Mouse (Mus musculus) heart, postnatal 0 days (tissue): Measurements from ENCODE around the gene Eif4g3. TPM values are rescaled to one million over a fixed set of nuclear protein-coding genes. Genes with fewer than 3 reads are reported as not detected.

Source experiments
- ATAC-seq: fragments of 200-750 bp; cut with Nextera tagmentation; 2 replicates; pipeline ENCODE4 v1.8.0; 2017; ENCODE audit warnings: low read depth, moderate number of reproducible peaks, moderate library complexity; ENCODE audit not compliant: insufficient read depth
- DNase-seq: peaks from one replicate; pipeline ENCODE4 v3.0.0-alpha.2; 2016; ENCODE audit warnings: low spot score
- H3K27ac ChIP-seq: fragments of 300-500 bp; sonication (generic); 2 replicates; pipeline ENCODE4 v1.5.1; 2014; ENCODE audit warnings: low read depth, mild to moderate bottlenecking
- H3K27me3 ChIP-seq: fragments of 300-500 bp; sonication (generic); 2 replicates; pipeline ENCODE4 v1.6.1; 2014; ENCODE audit warnings: low read length, mixed read lengths; ENCODE audit not compliant: control insufficient read depth, insufficient read depth
- H3K36me3 ChIP-seq: fragments of 300-500 bp; sonication (generic); replicated peaks from 2 replicates; pipeline ENCODE4 v1.6.1; 2014; ENCODE audit warnings: low read length, mixed read lengths; ENCODE audit not compliant: control insufficient read depth, insufficient read depth
- H3K4me1 ChIP-seq: fragments of 300-500 bp; sonication (generic); 2 replicates; pipeline ENCODE4 v1.6.1; 2014; ENCODE audit warnings: antibody characterized with exemption; ENCODE audit not compliant: control insufficient read depth, insufficient read depth
- H3K4me2 ChIP-seq: fragments of 300-500 bp; sonication (generic); 2 replicates; pipeline ENCODE4 v1.6.1; 2014; ENCODE audit warnings: low read depth, mild to moderate bottlenecking, low read length, moderate library complexity
- H3K4me3 ChIP-seq: fragments of 300-500 bp; sonication (generic); 2 replicates; pipeline ENCODE4 v1.5.1; 2014; ENCODE audit warnings: low read depth, low read length
- H3K9ac ChIP-seq: fragments of 300-500 bp; sonication (generic); replicated peaks from 2 replicates; pipeline ENCODE4 v1.6.1; 2014; ENCODE audit warnings: low read depth, low read length, mixed read lengths
- H3K9me3 ChIP-seq: fragments of 300-500 bp; sonication (generic); replicated peaks from 2 replicates; pipeline ENCODE4 v1.6.1; 2016; ENCODE audit warnings: low read length; ENCODE audit not compliant: control insufficient read depth
- CTCF ChIP-seq: IDR thresholded peaks from 2 replicates; pipeline ENCODE4 v1.5.1; 2016; ENCODE audit warnings: antibody characterized with exemption, control low read depth, low read depth
- EP300 ChIP-seq: IDR thresholded peaks from 2 replicates; pipeline ENCODE4 v1.6.1; 2016; ENCODE audit warnings: antibody characterized with exemption, low read depth
- WGBS: fragments of 180-500 bp; shearing (Covaris S2); extraction: QIAGEN DNeasy Blood & Tissue Kit; methylation state at CpG from one replicate; pipeline ENCODE4 v1.1.7; 2014; 5-methylcytosine and 5-hydroxymethylcytosine counted together
- polyA plus RNA-seq: library from polyadenylated mRNA; unstranded; fragments of >200 nt; fragmentation: Nextera tagmentation; extraction: Ambion mirVana; gene quantifications from 2 replicates; pipeline ENCODE4 v1.2.1, GENCODE M21; 2015
- total RNA-seq: library from RNA; depleted of rRNA; stranded (reverse); fragments of >200 nt; gene quantifications from 2 replicates; pipeline ENCODE4 v1.2.3, GENCODE M21; 2014; ENCODE audit warnings: low replicate concordance

Eif4g3 gene
- total and polyA plus RNA-seq, 2 experiments from 2014 or later: 10.7 to 11.1 TPM

DNA sequence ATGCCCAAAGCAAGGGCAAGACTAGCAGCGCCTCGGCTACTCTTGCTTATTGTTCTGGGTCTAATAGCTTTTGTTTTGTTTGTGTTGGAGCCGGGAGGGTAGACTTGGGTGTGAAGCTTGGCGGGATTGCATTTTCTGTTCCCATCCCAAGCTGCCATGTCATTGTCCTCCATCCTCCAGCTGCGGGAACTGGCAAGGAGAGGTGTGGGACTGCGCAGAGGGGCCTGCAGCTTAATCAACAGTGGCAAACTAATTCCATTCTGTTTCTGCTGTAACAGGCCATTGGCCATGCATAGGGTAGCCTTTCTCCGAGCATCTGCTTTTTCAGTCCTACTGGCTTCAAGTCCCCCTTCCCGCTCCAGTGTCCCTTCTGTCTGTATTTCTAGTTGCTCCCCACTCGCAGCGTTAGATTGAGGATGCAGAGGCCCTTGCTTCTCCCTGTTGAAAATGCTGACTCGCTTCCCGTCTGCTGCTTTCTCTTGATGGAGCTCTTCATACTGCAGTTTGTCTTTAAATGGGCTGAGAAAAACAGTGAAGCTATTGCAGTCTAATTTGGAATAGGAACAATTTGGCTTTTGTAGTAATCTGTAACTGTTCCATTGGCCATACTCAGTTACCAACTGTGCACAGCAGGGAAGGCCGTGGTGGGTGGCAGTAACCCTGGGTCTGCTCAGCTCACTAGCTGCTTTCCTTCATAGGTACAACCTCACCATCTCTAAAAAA, 92.2 kb downstream of the Eif4g3 start:
- ATAC-seq: no peak

DNA sequence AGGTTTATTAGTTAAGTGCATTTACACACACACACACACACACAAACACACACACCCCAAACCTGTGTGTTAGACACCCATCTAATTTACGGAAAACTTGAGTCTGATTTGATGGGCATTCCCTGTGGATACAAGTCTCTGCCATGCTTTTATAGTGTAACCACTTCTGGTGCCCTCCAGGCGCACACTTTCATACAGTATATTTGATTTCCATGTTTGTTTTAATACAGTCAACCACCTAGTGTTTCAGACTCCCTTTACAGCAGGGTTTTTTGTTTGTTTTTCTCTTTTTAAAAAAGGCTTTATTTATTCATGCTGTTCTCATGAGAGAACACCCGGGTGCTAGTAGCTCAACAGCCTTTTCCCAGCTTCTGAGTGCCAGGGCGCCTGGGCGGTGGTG, 94.1 kb downstream of the Eif4g3 start:
- no peak for TF ChIP-seq EP300
- no peak for TF ChIP-seq CTCF
- Histone ChIP-seq H3K27me3 (no peaks in the 10 kb centered on the region), H3K9ac (no peak overlapping the region), H3K36me3 (peaks cover 58% of the 10 kb centered on the region), H3K4me2 (no peak overlapping the region), H3K9me3 (no peaks in the 10 kb centered on the region), H3K4me1 (no peaks in the 10 kb centered on the region), H3K4me3 (no peak overlapping the region), H3K27ac (no peak overlapping the region)
- DNase-seq (no peak), ATAC-seq (no peak)
- WGBS: 92% methylated on average over 5 of the region's 5 CpGs

More for the DNA sequence above, 92.2 kb downstream of the Eif4g3 start:
- DNase-seq: no peak
- H3K4me1 ChIP-seq: no peaks in the 10 kb centered on the region
- H3K4me2 ChIP-seq: no peak overlapping the region
- WGBS: 88% methylated on average over 13 of the region's 13 CpGs
- no peaks in the 10 kb centered on the region for H3K9me3 ChIP-seq
- no peak overlapping the region for H3K4me3 ChIP-seq
- H3K27ac ChIP-seq: no peak overlapping the region
- H3K9ac ChIP-seq: no peak overlapping the region
- TF ChIP-seq CTCF (no peak), EP300 (no peak)
- peaks cover 54% of the 10 kb centered on the region for H3K36me3 ChIP-seq
- no peaks in the 10 kb centered on the region for H3K27me3 ChIP-seq

DNA sequence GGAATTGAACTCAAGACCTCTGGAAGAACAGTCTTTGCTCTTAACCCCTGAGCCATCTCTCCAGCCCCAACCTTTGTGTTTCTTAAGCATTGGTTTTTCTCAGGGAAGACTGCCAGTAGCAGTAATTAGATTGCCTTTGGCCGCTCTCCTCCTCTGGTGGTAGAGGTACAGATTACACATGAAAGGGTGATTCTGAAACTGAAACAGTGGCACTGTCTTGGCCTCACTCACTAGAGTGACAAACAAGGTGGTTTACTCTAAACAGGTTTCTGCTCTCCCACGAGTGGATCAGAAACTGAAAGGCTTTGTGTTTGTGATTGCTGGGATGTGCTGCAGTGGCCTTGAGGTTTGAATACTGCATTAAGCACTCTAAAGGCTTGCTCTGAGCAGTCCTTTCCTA, 96.7 kb downstream of the Eif4g3 start:
- DNase-seq: no peak
- no peak overlapping the region for H3K9ac ChIP-seq
- no peak overlapping the region for H3K4me2 ChIP-seq
- no peaks in the 10 kb centered on the region for H3K4me1 ChIP-seq
- no peak overlapping the region for H3K27ac ChIP-seq
- no peak for TF ChIP-seq CTCF
- no peak for TF ChIP-seq EP300
- H3K27me3 ChIP-seq: no peaks in the 10 kb centered on the region
- WGBS: 80% methylated on average over 2 of the region's 2 CpGs
- no peak overlapping the region for H3K4me3 ChIP-seq
- H3K9me3 ChIP-seq: no peaks in the 10 kb centered on the region
- ATAC-seq: no peak
- H3K36me3 ChIP-seq: peaks cover 50% of the 10 kb centered on the region

DNA sequence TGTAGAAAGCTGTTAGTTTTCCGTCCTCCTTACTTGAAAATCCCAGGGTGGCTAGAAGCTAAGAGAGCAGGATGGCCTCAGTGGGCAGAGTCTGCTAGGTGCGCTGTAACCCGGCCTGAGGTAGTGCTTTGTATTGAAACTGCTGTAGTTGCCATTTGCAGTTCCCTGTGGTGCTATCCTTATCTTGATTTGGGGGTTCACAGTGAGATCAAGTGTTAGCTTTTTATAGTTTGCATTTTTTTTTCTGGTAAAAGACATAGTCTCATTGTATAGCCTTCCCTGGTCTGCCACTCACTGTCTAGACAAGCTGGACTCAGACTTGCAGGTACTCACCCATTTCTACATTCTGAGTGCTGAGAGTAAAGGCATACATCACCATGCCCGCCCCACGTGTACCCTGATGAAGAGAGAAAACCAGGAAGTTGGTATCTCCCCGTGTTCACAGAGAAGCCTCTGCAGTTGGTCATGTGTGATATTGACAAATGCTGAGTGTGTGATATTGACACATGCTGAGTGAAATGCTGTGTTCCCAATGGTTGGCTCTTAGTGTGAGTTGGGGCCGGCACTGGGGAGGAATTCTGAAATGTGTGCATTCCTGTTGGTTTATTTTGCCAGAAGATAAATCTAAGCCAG, 98.9 kb downstream of the Eif4g3 start:
- no peaks in the 10 kb centered on the region for H3K9me3 ChIP-seq
- no peak overlapping the region for H3K4me3 ChIP-seq
- no peak for ATAC-seq
- H3K9ac ChIP-seq: no peak overlapping the region
- TF ChIP-seq CTCF (no peak), EP300 (no peak)
- no peak overlapping the region for H3K27ac ChIP-seq
- no peak for DNase-seq
- no peaks in the 10 kb centered on the region for H3K27me3 ChIP-seq
- 76% methylated on average over 7 of the region's 7 CpGs for WGBS
- no peaks in the 10 kb centered on the region for H3K4me1 ChIP-seq
- peaks cover 41% of the 10 kb centered on the region for H3K36me3 ChIP-seq
- H3K4me2 ChIP-seq: no peak overlapping the region

DNA sequence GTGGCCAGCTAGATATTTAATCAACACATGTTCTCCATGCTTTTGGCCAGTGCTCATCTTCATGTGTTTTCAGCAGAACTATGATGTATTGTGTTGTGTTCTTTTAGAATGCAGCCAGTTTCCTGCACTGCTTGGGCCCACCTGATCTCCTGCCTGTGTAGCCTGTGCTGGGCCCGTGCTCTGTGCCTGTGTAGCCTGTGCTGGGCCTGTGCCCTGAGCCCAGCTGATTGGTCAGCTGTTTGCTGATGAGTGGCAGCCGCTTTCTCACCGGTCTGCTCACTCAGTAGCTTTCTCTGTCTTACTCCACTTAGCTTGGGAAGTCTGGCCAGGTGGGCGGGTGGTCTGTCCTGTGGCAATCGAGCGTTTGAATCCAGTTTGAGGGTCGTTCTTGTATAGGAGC, 107.6 kb downstream of the Eif4g3 start:
- ATAC-seq (no peak), DNase-seq (no peak)
- Histone ChIP-seq H3K9ac (no peak overlapping the region), H3K4me3 (no peak overlapping the region), H3K9me3 (no peaks in the 10 kb centered on the region), H3K27ac (no peak overlapping the region), H3K27me3 (no peaks in the 10 kb centered on the region), H3K4me1 (no peaks in the 10 kb centered on the region), H3K4me2 (no peak overlapping the region), H3K36me3 (peaks cover 66% of the 10 kb centered on the region)
- TF ChIP-seq CTCF: no peak
- no peak for TF ChIP-seq EP300
- WGBS: 82% methylated on average over 7 of the region's 7 CpGs
